ENCODE assay signal across 10 mouse cellular contexts in the genomic region with DNA sequence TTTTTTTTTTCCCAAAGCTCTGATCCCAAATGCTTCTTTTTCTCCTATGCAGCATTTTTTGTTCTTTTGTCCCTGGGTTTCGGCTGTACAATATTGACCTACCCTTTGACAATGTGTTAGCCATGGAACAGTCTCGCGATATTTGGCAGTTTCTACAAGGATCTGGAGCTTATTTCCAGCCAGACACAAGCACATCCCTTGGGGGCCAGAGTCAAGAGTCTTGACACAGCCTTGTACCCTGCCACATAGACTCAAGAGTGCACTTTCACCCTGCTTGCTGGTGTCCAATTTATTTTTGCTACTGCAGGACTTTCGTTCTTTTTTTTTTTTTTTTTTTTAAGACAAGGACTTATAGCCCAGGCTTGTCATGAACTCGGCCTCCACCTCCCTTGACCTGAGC. TPM values are rescaled to one million over a fixed set of nuclear protein-coding genes. Genes with fewer than 3 reads are reported as not detected.
DNase-seq lines count a peak whose midpoint lies in the region; ATAC-seq and TF ChIP-seq lines count a peak whose summit lies in the region.
"Had no signal": no experiment of that assay in that cellular context is flagged by ENCODE, and none has a peak within 500 bp of the region (broad histone marks: within the 10 kb centered on the region; RNA-seq: fewer than 3 reads in every experiment).

No protein-coding gene starts in this region.

- H3K9me3 ChIP-seq in midbrain, embryonic 10.5 days (replicated peaks): no peaks in the 10 kb centered on the region
- H3K9me3 ChIP-seq in midbrain, embryonic 16.5 days (replicated peaks; ENCODE audit: control insufficient read depth, low read length, poor library complexity, severe bottlenecking): no peaks in the 10 kb centered on the region
- no peaks in the 10 kb centered on the region for H3K9me3 ChIP-seq in intestine, postnatal 0 days (ENCODE audit: control insufficient read depth)
- H3K9me3 ChIP-seq in stomach, embryonic 16.5 days (replicated peaks; ENCODE audit: control insufficient read depth, low read length): no peaks in the 10 kb centered on the region
- H3K9me3 ChIP-seq: embryonic facial prominence, embryonic 12.5 days had no signal

- H3K27ac ChIP-seq in midbrain, embryonic 10.5 days (replicated peaks): peak overlapping the region; percentile 95; the same call in 1 of the 2 replicates
- H3K27ac ChIP-seq in midbrain, embryonic 16.5 days (ENCODE audit: low read length): no peak overlapping the region
- H3K27ac ChIP-seq in intestine, postnatal 0 days (ENCODE audit: low read depth, low read length): no peak overlapping the region
- no peak overlapping the region for H3K27ac ChIP-seq in stomach, embryonic 16.5 days (ENCODE audit: low read length)

- H3K36me3 ChIP-seq in midbrain, embryonic 10.5 days: peaks cover 65% of the 10 kb centered on the region
- H3K36me3 ChIP-seq in midbrain, embryonic 16.5 days (ENCODE audit: control insufficient read depth, insufficient read depth, low read length): peaks cover 15% of the 10 kb centered on the region
- peaks cover 28% of the 10 kb centered on the region for H3K36me3 ChIP-seq in intestine, postnatal 0 days (ENCODE audit: control insufficient read depth, insufficient read depth)
- no peaks in the 10 kb centered on the region for H3K36me3 ChIP-seq in stomach, embryonic 16.5 days (ENCODE audit: control insufficient read depth, insufficient read depth, low read length)

- intact Hi-C loops in heart, postnatal 36 days (cut with DNase I): no loop called here

- H3K4me2 ChIP-seq in midbrain, embryonic 16.5 days (ENCODE audit: low read length): no peak overlapping the region; the same call in 1 of the 2 replicates
- H3K4me2 ChIP-seq in intestine, postnatal 0 days (replicated peaks; ENCODE audit: low read depth): peak overlapping the region; percentile 95; the same call in 1 of the 2 replicates
- H3K4me2 ChIP-seq in stomach, embryonic 16.5 days (ENCODE audit: low read depth, low read length): peak overlapping the region; percentile 70

- TF ChIP-seq CTCF in intestine, postnatal 0 days (IDR thresholded peaks at IDR 0.05; ENCODE audit: low read depth): no peak

- no peak for ATAC-seq in midbrain, embryonic 16.5 days
- no peak for ATAC-seq in intestine, postnatal 0 days
- ATAC-seq in stomach, embryonic 16.5 days (ENCODE audit: insufficient read depth, low FRiP score): no peak

- H3K4me3 ChIP-seq in midbrain, embryonic 10.5 days: peak overlapping the region; percentile 93; the same call in 1 of the 2 replicates
- H3K4me3 ChIP-seq in midbrain, embryonic 16.5 days (ENCODE audit: low read depth, low read length): no peak overlapping the region
- no peak overlapping the region for H3K4me3 ChIP-seq in intestine, postnatal 0 days (ENCODE audit: low read depth, low read length)
- peak overlapping the region; percentile 59; the same call in 1 of the 2 replicates for H3K4me3 ChIP-seq in stomach, embryonic 16.5 days (replicated peaks; ENCODE audit: low read length)

- H3K27me3 ChIP-seq in midbrain, embryonic 10.5 days (ENCODE audit: low read depth, poor library complexity, severe bottlenecking): no peaks in the 10 kb centered on the region
- no peaks in the 10 kb centered on the region for H3K27me3 ChIP-seq in midbrain, embryonic 16.5 days (ENCODE audit: control insufficient read depth, insufficient read depth, low read depth, low read length)
- H3K27me3 ChIP-seq in intestine, postnatal 0 days (replicated peaks; ENCODE audit: control insufficient read depth, insufficient read depth, low read length): no peaks in the 10 kb centered on the region
- H3K27me3 ChIP-seq in stomach, embryonic 16.5 days (ENCODE audit: control insufficient read depth, insufficient read depth, low read length): no peaks in the 10 kb centered on the region
- H3K27me3 ChIP-seq: embryonic facial prominence, embryonic 12.5 days had no signal

- no peak overlapping the region for H3K9ac ChIP-seq in midbrain, embryonic 16.5 days (ENCODE audit: low read depth, low read length)
- H3K9ac ChIP-seq in intestine, postnatal 0 days (ENCODE audit: low read depth, low read length): 0 out of 2 replicates have a peak overlapping the region, but pooled peaks have one; percentile 81
- H3K9ac ChIP-seq in stomach, embryonic 16.5 days (ENCODE audit: low read length): no peak overlapping the region

- peaks cover 27% of the 10 kb centered on the region for H3K4me1 ChIP-seq in midbrain, embryonic 10.5 days
- H3K4me1 ChIP-seq in midbrain, embryonic 16.5 days (ENCODE audit: control insufficient read depth, insufficient read depth, low read length): peaks cover 15% of the 10 kb centered on the region
- 0 out of 2 replicates have a peak, but pooled peaks cover 4% of the 10 kb centered on the region for H3K4me1 ChIP-seq in intestine, postnatal 0 days (replicated peaks; ENCODE audit: control insufficient read depth, insufficient read depth, low read length)
- peaks cover 10% of the 10 kb centered on the region for H3K4me1 ChIP-seq in stomach, embryonic 16.5 days (ENCODE audit: control insufficient read depth, insufficient read depth, low read length)

- 85% methylated on average over 5 of the region's 5 CpGs for WGBS in midbrain, embryonic 10.5 days
- 89% methylated on average over 5 of the region's 5 CpGs for WGBS in midbrain, embryonic 16.5 days
- WGBS in intestine, postnatal 0 days: 86% methylated on average over 5 of the region's 5 CpGs
- WGBS in stomach, embryonic 16.5 days: 82% methylated on average over 5 of the region's 5 CpGs

- peak; percentile 88 for DNase-seq in heart, adult 11 months
- DNase-seq in heart, postnatal 36 days: no peak
- DNase-seq in midbrain, embryonic 10.5 days (ENCODE audit: low spot score): no peak
- no peak for DNase-seq in cerebellum, adult 9-11 months
- no peak for DNase-seq in cerebellum, adult 8-10 months
- DNase-seq: adrenal gland, postnatal 25 days had no signal

RNA-seq across cellular contexts. Expression of a gene that starts 1.0 kb away (rescaled TPM):
- 1 to 10 TPM; 7.2 to 8.3 TPM for total RNA-seq in heart, postnatal 36 days (2021)
- polyA plus RNA-seq in midbrain, embryonic 10.5 days (2016; fragmentation: Nextera tagmentation; extraction: Ambion mirVana): 16.8 and 19.4 TPM in 2 replicates
- 23.2 and 24.2 TPM in 2 replicates for polyA plus RNA-seq in midbrain, embryonic 16.5 days (2015; fragmentation: Nextera tagmentation; extraction: Ambion mirVana)
- polyA plus RNA-seq in intestine, postnatal 0 days (2015; fragmentation: Nextera tagmentation; extraction: Ambion mirVana): 6.9 and 7.8 TPM in 2 replicates
- polyA plus RNA-seq in stomach, embryonic 16.5 days (2015; fragmentation: Nextera tagmentation; extraction: Ambion mirVana): 17.9 and 19.1 TPM in 2 replicates

RNA-seq across cellular contexts. Expression of a gene that starts 15.3 kb away (rescaled TPM):
- total RNA-seq in heart, postnatal 36 days (2021): 1,000 to 10,000 TPM; 2,624 to 2,673 TPM
- polyA plus RNA-seq in midbrain, embryonic 10.5 days (2016; fragmentation: Nextera tagmentation; extraction: Ambion mirVana): 705 and 737 TPM in 2 replicates
- 818 and 833 TPM in 2 replicates for polyA plus RNA-seq in midbrain, embryonic 16.5 days (2015; fragmentation: Nextera tagmentation; extraction: Ambion mirVana)
- 1,449 and 1,523 TPM in 2 replicates for polyA plus RNA-seq in intestine, postnatal 0 days (2015; fragmentation: Nextera tagmentation; extraction: Ambion mirVana)
- polyA plus RNA-seq in stomach, embryonic 16.5 days (2015; fragmentation: Nextera tagmentation; extraction: Ambion mirVana): 586 and 601 TPM in 2 replicates

RNA-seq across cellular contexts. Expression of a gene that starts 16.2 kb away (rescaled TPM):
- total RNA-seq in heart, postnatal 36 days (2021): 100 to 1,000 TPM; 129 to 161 TPM
- 64.7 and 74.4 TPM in 2 replicates for polyA plus RNA-seq in midbrain, embryonic 10.5 days (2016; fragmentation: Nextera tagmentation; extraction: Ambion mirVana)
- polyA plus RNA-seq in midbrain, embryonic 16.5 days (2015; fragmentation: Nextera tagmentation; extraction: Ambion mirVana): 75.4 and 77.6 TPM in 2 replicates
- polyA plus RNA-seq in intestine, postnatal 0 days (2015; fragmentation: Nextera tagmentation; extraction: Ambion mirVana): 22.8 and 27.5 TPM in 2 replicates
- 45.2 and 49.0 TPM in 2 replicates for polyA plus RNA-seq in stomach, embryonic 16.5 days (2015; fragmentation: Nextera tagmentation; extraction: Ambion mirVana)

RNA-seq across cellular contexts. Expression of a gene that starts 24.4 kb away (rescaled TPM):
- 10 to 100 TPM; 25.8 to 29.4 TPM for total RNA-seq in heart, postnatal 36 days (2021)
- polyA plus RNA-seq in midbrain, embryonic 10.5 days (2016; fragmentation: Nextera tagmentation; extraction: Ambion mirVana): 52.4 and 58.9 TPM in 2 replicates
- 44.1 and 44.2 TPM in 2 replicates for polyA plus RNA-seq in midbrain, embryonic 16.5 days (2015; fragmentation: Nextera tagmentation; extraction: Ambion mirVana)
- 90.2 and 92.3 TPM in 2 replicates for polyA plus RNA-seq in intestine, postnatal 0 days (2015; fragmentation: Nextera tagmentation; extraction: Ambion mirVana)
- polyA plus RNA-seq in stomach, embryonic 16.5 days (2015; fragmentation: Nextera tagmentation; extraction: Ambion mirVana): 98.7 and 105 TPM in 2 replicates

RNA-seq across cellular contexts. Expression of a gene that starts 32.5 kb away (rescaled TPM):
- total RNA-seq in heart, postnatal 36 days (2021): 1 to 10 TPM; 1.0 to 2.1 TPM
- 2.5 and 9.3 TPM in 2 replicates for polyA plus RNA-seq in midbrain, embryonic 10.5 days (2016; fragmentation: Nextera tagmentation; extraction: Ambion mirVana)
- polyA plus RNA-seq in midbrain, embryonic 16.5 days (2015; fragmentation: Nextera tagmentation; extraction: Ambion mirVana): 24.7 and 30.0 TPM in 2 replicates
- 3.2 and 4.8 TPM in 2 replicates for polyA plus RNA-seq in intestine, postnatal 0 days (2015; fragmentation: Nextera tagmentation; extraction: Ambion mirVana)
- 4.8 and 5.3 TPM in 2 replicates for polyA plus RNA-seq in stomach, embryonic 16.5 days (2015; fragmentation: Nextera tagmentation; extraction: Ambion mirVana)

Comparison
In these comparisons a context has a peak if more than half of its experiments do, and no peak if none do; other contexts are left out.
1. H3K4me3 ChIP-seq: peak in midbrain, embryonic 10.5 days (single experiment) and stomach, embryonic 16.5 days (single experiment); none in midbrain, embryonic 16.5 days (single experiment) and intestine, postnatal 0 days (single experiment).